Mouse (Mus musculus) 3134 (cell line): ENCODE results near the gene Galnt14.

ENCODE experiments used
- DNase-seq: peaks from one replicate; pipeline ENCODE4 v3.0.0-alpha.2; 2011; ENCODE audit warnings: low spot score; ENCODE audit not compliant: insufficient read length; ENCODE audit errors: extremely low read depth

Gene Galnt14

GRCm38 (mm10) chr17:73670048-73670447, 40.2 kb downstream of the Galnt14 start:
- no peak for DNase-seq

GRCm38 (mm10) chr17:73668996-73669395, 41.3 kb downstream of the Galnt14 start:
- DNase-seq, result no peak

DNA sequence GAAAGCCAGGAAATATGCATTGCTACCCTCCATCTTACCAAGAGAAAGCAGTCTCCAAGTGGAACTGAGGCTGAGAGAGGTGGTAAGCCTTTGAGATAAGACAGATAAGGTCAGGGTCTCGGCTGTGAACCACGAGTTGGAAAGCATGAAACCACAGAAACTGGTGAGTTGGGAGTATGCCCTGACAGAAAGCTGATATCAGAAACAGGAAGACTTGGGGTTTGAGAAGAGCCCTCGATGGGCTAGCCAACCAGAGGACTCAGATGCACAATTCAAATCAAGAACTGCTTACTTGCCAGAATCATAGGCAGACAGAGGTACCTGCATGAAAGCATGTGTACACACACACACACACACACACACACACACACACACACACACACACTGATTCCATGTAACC, 47.0 kb downstream of the Galnt14 start:
- no peak for DNase-seq

DNA sequence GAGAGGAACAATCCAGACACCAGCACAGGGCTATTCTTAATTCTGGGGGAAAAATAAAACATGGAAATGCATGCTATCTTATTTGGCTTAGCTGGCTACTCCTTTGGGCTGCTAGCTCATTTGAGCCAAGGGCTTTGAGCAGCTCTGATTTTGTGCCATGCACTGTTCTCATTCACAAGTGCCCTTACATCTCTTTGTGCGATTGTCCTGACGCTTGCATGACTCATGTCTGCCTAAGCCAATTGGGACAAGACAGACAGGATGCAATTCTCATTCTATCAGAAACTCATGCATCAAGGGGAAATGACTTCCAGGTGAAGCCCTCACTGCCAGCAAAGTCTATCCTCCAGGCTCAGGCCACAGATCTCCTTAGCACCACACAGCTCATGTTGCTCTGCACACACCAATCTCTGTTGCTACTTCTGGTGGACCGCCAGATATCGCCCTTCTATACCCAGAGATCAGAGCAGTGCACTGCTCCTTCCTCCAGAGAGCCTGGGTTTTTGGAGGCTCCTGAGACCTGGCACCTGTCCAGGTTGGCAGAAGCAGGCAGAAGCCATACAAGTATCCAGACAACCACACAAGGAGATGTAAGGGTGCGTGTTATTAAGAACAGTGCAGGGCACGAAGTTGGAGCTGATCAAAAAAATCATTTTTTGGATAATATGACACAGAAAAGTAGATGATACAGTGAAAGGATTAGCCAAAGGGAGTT, 51.4 kb downstream of the Galnt14 start:
- no peak for DNase-seq

GRCm38 (mm10) chr17:73656373-73656772, 53.9 kb downstream of the Galnt14 start:
- DNase-seq, result no peak

DNA sequence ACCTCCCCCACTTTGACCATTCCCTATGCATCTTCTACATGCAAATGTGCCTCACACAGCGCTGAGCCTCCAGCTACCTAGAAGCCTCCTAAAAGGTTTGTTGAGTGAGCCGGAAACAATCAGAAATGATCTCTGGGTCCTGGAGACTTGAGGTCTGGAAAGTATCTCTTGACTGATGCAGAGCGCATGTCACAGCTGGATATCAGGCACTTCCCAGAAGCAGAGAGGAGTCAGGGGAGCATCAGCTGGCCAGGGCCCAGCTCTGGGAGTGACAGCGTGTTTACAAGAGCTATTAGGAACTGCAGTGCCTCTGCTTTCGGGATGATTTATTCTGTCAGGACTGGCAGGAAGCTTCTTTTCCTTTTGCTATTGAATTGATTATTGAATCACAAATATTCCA, 56.0 kb downstream of the Galnt14 start:
- no peak for DNase-seq

DNA sequence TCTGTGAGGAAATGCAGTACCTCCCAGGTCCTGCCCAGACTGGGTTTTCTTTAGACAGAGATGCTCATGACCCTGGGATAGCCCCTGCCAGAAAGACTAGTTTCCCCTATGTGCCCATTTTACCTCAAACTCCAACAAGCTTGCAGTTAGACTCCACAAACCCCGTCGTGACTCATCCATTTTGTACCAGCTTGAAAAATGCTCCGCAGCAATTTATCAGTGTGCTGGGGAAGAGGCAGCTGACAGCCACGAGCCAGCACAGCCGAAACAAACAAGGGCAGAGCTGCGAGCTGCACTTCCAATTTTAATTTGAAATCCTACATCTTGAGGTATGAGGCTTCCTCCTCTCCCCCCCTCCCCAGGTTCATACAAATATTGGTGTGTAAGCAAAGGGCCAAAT, 60.9 kb downstream of the Galnt14 start:
- DNase-seq, result no peak

DNA sequence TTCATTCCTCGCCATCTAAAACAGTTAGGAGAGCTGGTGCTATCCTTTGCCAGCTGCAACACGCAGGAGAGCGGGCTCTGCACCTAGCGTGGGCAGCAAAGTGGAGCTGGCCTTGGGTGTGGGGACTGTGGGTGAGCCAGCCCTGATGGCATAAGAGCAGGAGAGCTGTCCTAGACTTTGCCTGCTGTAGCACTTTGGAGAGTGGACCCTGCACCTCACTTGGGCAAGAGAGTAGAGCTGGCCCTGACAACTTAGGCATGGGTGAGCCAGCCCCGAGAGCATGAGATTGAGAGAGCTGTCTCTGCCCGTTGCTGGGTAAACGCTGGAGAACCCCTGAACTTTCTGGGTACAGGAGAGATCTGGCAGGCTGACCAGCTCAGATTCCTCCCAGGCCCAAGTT, 68.6 kb downstream of the Galnt14 start:
- DNase-seq, result no peak

GRCm38 (mm10) chr17:73640117-73640480, 70.2 kb downstream of the Galnt14 start:
- DNase-seq, result no peak

GRCm38 (mm10) chr17:73639401-73640116, 70.7 kb downstream of the Galnt14 start:
- no peak for DNase-seq

DNA sequence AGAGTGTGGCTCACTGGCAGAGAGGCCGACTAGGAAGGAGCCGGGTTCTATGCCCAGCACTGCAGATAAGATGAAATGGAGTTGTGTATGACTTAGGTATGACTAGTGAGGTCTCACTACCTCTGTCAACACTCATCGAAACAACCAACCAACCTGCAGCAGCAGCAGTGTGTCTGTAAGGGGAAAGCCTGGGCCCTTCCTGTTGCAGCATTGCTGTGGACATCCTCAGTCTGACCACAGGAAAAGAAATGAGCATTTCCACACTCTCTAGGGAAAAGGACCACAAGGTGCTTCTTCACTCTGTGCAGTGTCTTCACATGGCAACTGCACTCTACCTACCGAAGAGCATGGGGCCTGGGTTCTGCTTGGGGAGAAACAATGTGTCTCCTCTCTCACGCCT, 73.3 kb downstream of the Galnt14 start:
- no peak for DNase-seq

GRCm38 (mm10) chr17:73634896-73635295, 75.4 kb downstream of the Galnt14 start:
- no peak for DNase-seq

DNA sequence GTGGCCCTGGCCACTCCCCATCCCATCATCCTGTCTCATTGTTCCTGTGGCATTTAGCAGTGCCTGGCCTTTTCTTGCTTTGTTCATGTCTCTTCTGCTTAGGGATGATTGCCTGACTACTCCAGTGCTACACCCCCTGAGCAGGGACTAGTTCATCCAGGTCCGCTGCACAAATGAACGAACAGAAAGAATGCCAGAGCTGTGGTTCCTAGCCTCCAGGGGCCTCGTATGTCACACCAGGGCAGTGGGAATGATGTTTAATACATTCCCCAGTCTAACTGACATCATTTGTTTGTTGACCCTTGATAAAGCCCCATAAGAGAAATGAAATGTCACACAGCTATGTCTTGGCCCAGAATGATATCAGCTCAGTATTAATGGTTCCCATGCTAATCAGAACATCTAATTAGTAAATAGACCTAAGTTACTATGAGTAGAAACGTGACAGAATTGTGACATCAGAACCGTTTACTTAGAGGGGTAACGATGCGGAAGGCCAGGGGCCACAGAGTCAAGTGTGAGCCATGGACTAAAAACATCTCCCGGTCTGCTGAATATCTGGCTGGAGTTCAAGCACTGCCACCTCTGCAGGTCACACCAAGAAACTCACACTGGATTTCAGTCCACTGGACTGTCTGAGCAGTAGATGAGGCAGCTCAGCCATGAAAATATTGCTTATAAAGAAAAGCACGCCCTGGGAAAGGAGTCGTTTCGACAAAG, 76.1 kb downstream of the Galnt14 start:
- DNase-seq, result no peak

- no peak for DNase-seq
Observed at GRCm38 (mm10) chr17:73628263-73628914, 81.9 kb downstream of the Galnt14 start.

DNA sequence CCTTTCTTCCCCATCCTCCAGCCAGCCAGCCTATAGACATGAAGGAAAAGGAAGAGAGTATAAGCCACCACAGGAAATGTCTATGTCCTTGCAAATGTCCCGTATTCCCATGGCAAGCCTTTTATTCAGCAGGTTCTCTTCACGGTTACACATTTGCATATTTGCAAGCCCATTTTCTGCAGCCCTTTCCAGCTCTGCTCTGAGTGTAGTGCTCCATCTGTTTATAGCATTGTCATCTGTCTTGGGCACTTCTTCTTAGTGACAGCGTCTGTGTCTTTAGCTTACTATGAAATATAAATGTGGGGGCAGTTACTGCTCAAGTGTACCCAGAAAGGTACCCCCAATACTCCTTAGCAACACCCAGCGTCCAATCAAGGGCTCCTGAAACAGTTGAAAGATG, 83.3 kb downstream of the Galnt14 start:
- DNase-seq, result no peak

DNA sequence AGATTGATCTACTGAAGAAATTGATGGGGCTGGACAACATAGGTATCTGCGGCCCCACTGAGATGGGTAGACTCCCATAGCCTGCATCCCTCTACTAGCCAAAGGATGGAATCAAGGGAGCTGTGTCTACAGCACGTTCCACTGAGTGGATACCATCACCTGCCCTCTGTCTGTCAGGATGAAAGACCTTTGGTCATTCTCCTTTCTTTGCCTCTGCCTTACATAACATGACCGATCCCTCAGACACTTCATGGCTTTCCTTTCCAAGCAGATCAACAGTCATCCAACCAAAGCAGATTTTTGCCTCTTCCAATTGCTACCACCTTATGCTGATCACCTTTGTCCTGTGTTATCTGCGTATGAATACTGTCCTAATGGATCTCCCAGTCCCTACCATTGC, 90.2 kb downstream of the Galnt14 start:
- no peak for DNase-seq

DNA sequence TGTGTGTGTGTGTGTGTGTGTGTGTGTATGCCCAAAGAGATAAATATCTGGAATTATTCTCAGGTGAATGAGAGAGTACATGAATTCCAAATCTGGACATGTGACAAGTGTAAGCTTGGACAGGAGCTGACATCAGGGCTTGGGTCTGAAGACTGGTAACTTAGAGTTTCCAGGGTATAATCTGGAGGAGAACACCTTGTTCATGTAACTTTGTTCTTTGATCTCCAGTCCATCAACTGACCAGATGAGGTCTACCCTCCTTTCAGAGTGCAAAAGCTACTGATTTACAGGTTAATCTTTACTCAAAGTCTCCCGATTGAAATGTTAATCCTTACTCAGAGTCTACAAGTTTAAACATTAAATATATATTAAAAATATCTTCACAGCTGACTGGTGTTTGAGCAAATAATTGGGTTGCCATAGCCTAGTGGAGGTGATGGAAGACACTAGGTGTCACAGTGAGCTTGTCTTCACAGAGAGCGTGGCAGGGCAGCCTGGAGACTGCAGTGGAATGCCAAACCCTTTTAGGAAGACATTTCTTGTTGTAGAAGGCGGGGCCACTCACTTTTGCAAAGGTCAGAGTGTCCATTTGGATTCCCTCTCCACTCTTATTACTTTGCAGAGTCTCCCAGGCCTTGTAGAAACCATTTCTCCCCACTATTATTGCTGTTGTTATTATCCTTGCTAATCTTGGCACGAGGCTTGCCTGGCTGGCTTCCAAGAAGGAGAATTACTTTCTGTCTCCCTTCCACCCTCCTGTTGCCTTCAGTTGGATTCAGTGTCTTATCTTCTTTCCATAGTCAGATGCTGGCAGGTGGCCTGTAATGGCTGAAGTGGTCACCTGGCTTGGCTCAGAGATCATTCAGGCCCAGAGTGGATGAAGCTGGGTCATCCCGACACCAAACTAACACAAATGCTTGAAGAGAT, 107.4 kb downstream of the Galnt14 start:
- DNase-seq, result no peak

DNA sequence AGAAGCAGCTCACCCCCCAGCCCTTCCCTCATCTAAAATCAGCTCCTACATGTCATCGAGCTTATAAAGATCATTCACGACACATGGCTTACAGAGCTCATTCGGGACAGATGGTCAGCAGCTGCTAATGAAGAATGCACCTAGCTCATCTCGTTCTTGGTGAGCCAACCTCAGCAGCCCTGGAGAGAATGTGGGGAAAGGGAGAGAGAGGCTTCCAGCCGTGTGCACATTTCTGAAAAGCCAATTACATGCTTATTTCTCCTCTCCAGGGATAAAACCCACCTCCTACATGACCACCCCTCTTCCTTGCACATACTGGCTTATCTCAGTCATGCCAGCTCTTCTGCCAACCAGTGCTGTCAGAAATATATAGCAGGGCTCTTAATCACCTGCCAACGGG, 110.3 kb downstream of the Galnt14 start:
- no peak for DNase-seq

DNA sequence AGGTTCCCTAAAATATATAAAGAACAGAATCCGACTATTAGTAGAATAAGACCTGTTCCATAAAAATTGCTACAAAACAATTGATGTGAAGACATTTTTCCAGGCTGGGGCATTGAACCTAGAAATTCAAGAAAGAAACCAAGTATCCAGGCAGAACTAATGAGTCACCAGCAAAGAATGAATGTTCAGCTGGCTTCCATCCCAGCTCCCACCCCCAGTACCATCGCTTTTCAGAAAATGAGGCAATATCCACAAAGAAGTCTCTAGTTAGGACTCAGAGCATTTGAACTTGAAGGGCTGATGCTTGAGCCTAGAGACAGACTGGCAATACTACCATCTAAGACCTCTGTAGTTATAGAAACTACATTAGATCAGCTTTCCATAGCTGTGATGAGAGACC, 118.2 kb downstream of the Galnt14 start:
- no peak for DNase-seq

GRCm38 (mm10) chr17:73587573-73587972, 122.7 kb downstream of the Galnt14 start:
- DNase-seq, result no peak
